Mouse (Mus musculus): ENCODE data around the gene Evi5l. TPM values are rescaled to one million over a fixed set of nuclear protein-coding genes. Genes with fewer than 3 reads are reported as not detected.
A peak's percentile ranks its signal among the peaks of the same experiment; 100 is the strongest.

Evi5l gene
- polyA plus RNA-seq, 1 experiment from 2014 or later = 20.8 TPM

GRCm38 (mm10) chr8:4189031-4189722 is 22.8 kb downstream of the Evi5l start:
- 38% methylated on average over 3 of the region's 3 CpGs for WGBS
- peaks cover 5% of the 10 kb centered on the region; the same call in 1 of the 2 replicates for H3K36me3 ChIP-seq (ENCODE audit: control insufficient read depth, insufficient read depth, low read length)
- H3K4me1 ChIP-seq (ENCODE audit: control insufficient read depth, insufficient read depth, low read length) = 0 out of 2 replicates have a peak, but pooled peaks cover 3% of the 10 kb centered on the region
- H3K4me2 ChIP-seq (replicated peaks; ENCODE audit: low read depth, low read length) = no peak overlapping the region
- no peak overlapping the region for H3K27ac ChIP-seq (ENCODE audit: low read length)
- H3K9ac ChIP-seq (replicated peaks; ENCODE audit: low read depth, low read length) = no peak overlapping the region
- H3K9me3 ChIP-seq (ENCODE audit: control insufficient read depth, low read depth, low read length) = no peaks in the 10 kb centered on the region
- no peak for ATAC-seq (ENCODE audit: insufficient number of reproducible peaks, insufficient read depth, low FRiP score, low read depth)
- no peaks in the 10 kb centered on the region for H3K27me3 ChIP-seq (ENCODE audit: control insufficient read depth, insufficient read depth, low read length)
- no peak overlapping the region for H3K4me3 ChIP-seq (ENCODE audit: low read depth, low read length)

- Histone ChIP-seq H3K4me3 (ENCODE audit: low read depth, low read length) (no peak overlapping the region), H3K4me2 (replicated peaks; ENCODE audit: low read depth, low read length) (no peak overlapping the region), H3K9ac (replicated peaks; ENCODE audit: low read depth, low read length) (no peak overlapping the region), H3K27me3 (ENCODE audit: control insufficient read depth, insufficient read depth, low read length) (no peaks in the 10 kb centered on the region), H3K36me3 (ENCODE audit: control insufficient read depth, insufficient read depth, low read length) (peaks cover 3% of the 10 kb centered on the region; the same call in 1 of the 2 replicates), H3K9me3 (ENCODE audit: control insufficient read depth, low read depth, low read length) (no peaks in the 10 kb centered on the region), H3K4me1 (ENCODE audit: control insufficient read depth, insufficient read depth, low read length) (0 out of 2 replicates have a peak, but pooled peaks cover 3% of the 10 kb centered on the region), H3K27ac (ENCODE audit: low read length) (0 out of 2 replicates have a peak overlapping the region, but pooled peaks have one; percentile 44)
- ATAC-seq (ENCODE audit: insufficient number of reproducible peaks, insufficient read depth, low FRiP score, low read depth) = no peak
- 66% methylated on average over 5 of the region's 5 CpGs for WGBS
Measured at GRCm38 (mm10) chr8:4192305-4192704, 25.9 kb downstream of the Evi5l start.

GRCm38 (mm10) chr8:4192807-4193587 is 26.6 kb downstream of the Evi5l start:
- no peaks in the 10 kb centered on the region for H3K9me3 ChIP-seq (ENCODE audit: control insufficient read depth, low read depth, low read length)
- no peaks in the 10 kb centered on the region for H3K27me3 ChIP-seq (ENCODE audit: control insufficient read depth, insufficient read depth, low read length)
- no peak overlapping the region for H3K9ac ChIP-seq (replicated peaks; ENCODE audit: low read depth, low read length)
- H3K4me1 ChIP-seq (ENCODE audit: control insufficient read depth, insufficient read depth, low read length) = 0 out of 2 replicates have a peak, but pooled peaks cover 3% of the 10 kb centered on the region
- peak; percentile 80 for ATAC-seq (ENCODE audit: insufficient number of reproducible peaks, insufficient read depth, low FRiP score, low read depth)
- peak overlapping the region; percentile 44; the same call in 1 of the 2 replicates for H3K27ac ChIP-seq (ENCODE audit: low read length)
- WGBS = 9% methylated on average over 18 of the region's 18 CpGs
- no peak overlapping the region for H3K4me3 ChIP-seq (ENCODE audit: low read depth, low read length)
- H3K4me2 ChIP-seq (replicated peaks; ENCODE audit: low read depth, low read length) = no peak overlapping the region
- no peaks in the 10 kb centered on the region; the same call in 1 of the 2 replicates for H3K36me3 ChIP-seq (ENCODE audit: control insufficient read depth, insufficient read depth, low read length)

GRCm38 (mm10) chr8:4193588-4193894 is 27.2 kb downstream of the Evi5l start:
- WGBS = 44% methylated on average over 7 of the region's 7 CpGs
- Histone ChIP-seq H3K36me3 (ENCODE audit: control insufficient read depth, insufficient read depth, low read length) (no peaks in the 10 kb centered on the region; the same call in 1 of the 2 replicates), H3K9ac (replicated peaks; ENCODE audit: low read depth, low read length) (no peak overlapping the region), H3K9me3 (ENCODE audit: control insufficient read depth, low read depth, low read length) (no peaks in the 10 kb centered on the region), H3K4me2 (replicated peaks; ENCODE audit: low read depth, low read length) (no peak overlapping the region), H3K4me1 (ENCODE audit: control insufficient read depth, insufficient read depth, low read length) (0 out of 2 replicates have a peak, but pooled peaks cover 3% of the 10 kb centered on the region), H3K27ac (ENCODE audit: low read length) (no peak overlapping the region), H3K4me3 (ENCODE audit: low read depth, low read length) (no peak overlapping the region), H3K27me3 (ENCODE audit: control insufficient read depth, insufficient read depth, low read length) (no peaks in the 10 kb centered on the region)
- no peak for ATAC-seq (ENCODE audit: insufficient number of reproducible peaks, insufficient read depth, low FRiP score, low read depth)

- H3K27me3 ChIP-seq (ENCODE audit: control insufficient read depth, insufficient read depth, low read length) = peaks cover 7% of the 10 kb centered on the region; the same call in 1 of the 2 replicates
- no peak overlapping the region for H3K9ac ChIP-seq (replicated peaks; ENCODE audit: low read depth, low read length)
- 71% methylated on average over 2 of the region's 2 CpGs for WGBS
- no peak overlapping the region for H3K27ac ChIP-seq (ENCODE audit: low read length)
- peaks cover 3% of the 10 kb centered on the region; the same call in 1 of the 2 replicates for H3K4me1 ChIP-seq (ENCODE audit: control insufficient read depth, insufficient read depth, low read length)
- no peak overlapping the region for H3K4me3 ChIP-seq (ENCODE audit: low read depth, low read length)
- H3K4me2 ChIP-seq (replicated peaks; ENCODE audit: low read depth, low read length) = no peak overlapping the region
- H3K9me3 ChIP-seq (ENCODE audit: control insufficient read depth, low read depth, low read length) = no peaks in the 10 kb centered on the region
- no peaks in the 10 kb centered on the region; the same call in 1 of the 2 replicates for H3K36me3 ChIP-seq (ENCODE audit: control insufficient read depth, insufficient read depth, low read length)
- no peak for ATAC-seq (ENCODE audit: insufficient number of reproducible peaks, insufficient read depth, low FRiP score, low read depth)
Measured at GRCm38 (mm10) chr8:4201321-4201720, 35.0 kb downstream of the Evi5l start.

- Histone ChIP-seq H3K4me1 (ENCODE audit: control insufficient read depth, insufficient read depth, low read length) (peaks cover 3% of the 10 kb centered on the region; the same call in 1 of the 2 replicates), H3K4me2 (replicated peaks; ENCODE audit: low read depth, low read length) (peak overlapping the region; percentile 23; the same call in 1 of the 2 replicates), H3K9ac (replicated peaks; ENCODE audit: low read depth, low read length) (no peak overlapping the region), H3K9me3 (ENCODE audit: control insufficient read depth, low read depth, low read length) (no peaks in the 10 kb centered on the region), H3K27ac (ENCODE audit: low read length) (no peak overlapping the region), H3K27me3 (ENCODE audit: control insufficient read depth, insufficient read depth, low read length) (peaks cover 7% of the 10 kb centered on the region; the same call in 1 of the 2 replicates), H3K4me3 (ENCODE audit: low read depth, low read length) (no peak overlapping the region), H3K36me3 (ENCODE audit: control insufficient read depth, insufficient read depth, low read length) (no peaks in the 10 kb centered on the region; the same call in 1 of the 2 replicates)
- no peak for ATAC-seq (ENCODE audit: insufficient number of reproducible peaks, insufficient read depth, low FRiP score, low read depth)
- 30% methylated on average over 38 of the region's 38 CpGs for WGBS
Measured at GRCm38 (mm10) chr8:4205246-4206123, 39.1 kb downstream of the Evi5l start.

- Histone ChIP-seq H3K4me3 (ENCODE audit: low read depth, low read length) (no peak overlapping the region), H3K27me3 (ENCODE audit: control insufficient read depth, insufficient read depth, low read length) (peaks cover 7% of the 10 kb centered on the region; the same call in 1 of the 2 replicates), H3K27ac (ENCODE audit: low read length) (no peak overlapping the region), H3K36me3 (ENCODE audit: control insufficient read depth, insufficient read depth, low read length) (no peaks in the 10 kb centered on the region; the same call in 1 of the 2 replicates), H3K9ac (replicated peaks; ENCODE audit: low read depth, low read length) (no peak overlapping the region), H3K9me3 (ENCODE audit: control insufficient read depth, low read depth, low read length) (no peaks in the 10 kb centered on the region), H3K4me2 (replicated peaks; ENCODE audit: low read depth, low read length) (peak overlapping the region; percentile 23; the same call in 1 of the 2 replicates), H3K4me1 (ENCODE audit: control insufficient read depth, insufficient read depth, low read length) (peaks cover 3% of the 10 kb centered on the region; the same call in 1 of the 2 replicates)
- 18% methylated on average over 44 of the region's 44 CpGs for WGBS
- ATAC-seq (ENCODE audit: insufficient number of reproducible peaks, insufficient read depth, low FRiP score, low read depth) = peak; percentile 47
Measured at GRCm38 (mm10) chr8:4206182-4207015, 40.0 kb downstream of the Evi5l start.
